ENCODE assay signal across 21 mouse cellular contexts in genomic region chr1:43169227-43169626, GRCm38 (mm10). TPM values are rescaled to one million over a fixed set of nuclear protein-coding genes. Genes with fewer than 3 reads are reported as not detected.
DNase-seq lines count a peak whose midpoint lies in the region; ATAC-seq and TF ChIP-seq lines count a peak whose summit lies in the region.
"Had no signal": no experiment of that assay in that cellular context is flagged by ENCODE, and none has a peak within 500 bp of the region (broad histone marks: within the 10 kb centered on the region; RNA-seq: fewer than 3 reads in every experiment).

No protein-coding gene starts in this region.

- intact Hi-C loops in left cerebral cortex, adult 2 months (cut with DNase I): no loop called here

- 85% methylated on average over 7 of the region's 7 CpGs for WGBS in heart, embryonic 10.5 days
- 86% methylated on average over 7 of the region's 7 CpGs for WGBS in heart, embryonic 12.5 days
- 84% methylated on average over 7 of the region's 7 CpGs for WGBS in hindbrain, embryonic 14.5 days

- 0 out of 2 replicates have a peak overlapping the region, but pooled peaks have one; percentile 42 for H3K27ac ChIP-seq in heart, embryonic 10.5 days
- no peak overlapping the region for H3K27ac ChIP-seq in heart, embryonic 12.5 days (ENCODE audit: poor library complexity, severe bottlenecking)
- H3K27ac ChIP-seq in left cerebral cortex, adult 2 months: peak overlapping the region; percentile 63; the same call in 1 of the 2 replicates
- H3K27ac ChIP-seq in hindbrain, embryonic 14.5 days: no peak overlapping the region
- H3K27ac ChIP-seq: gastrocnemius, adult 2 months; hindbrain, embryonic 15.5 days; midbrain, embryonic 12.5 days had no signal

- TF ChIP-seq CTCF in left cerebral cortex, adult 2 months (IDR thresholded peaks at IDR 0.05): no peak

- DNase-seq in heart, embryonic 10.5 days (ENCODE audit: low spot score): no peak
- DNase-seq in left cerebral cortex, adult 2 months (ENCODE audit: extremely low spot score in 1 of 2, low spot score in 2 of 2): no peak
- no peak for DNase-seq in left cerebral cortex, adult 8-10 months (ENCODE audit: low spot score in 2 of 2)
- DNase-seq in adipocyte (ENCODE audit: low spot score): peak; percentile 32
- DNase-seq in skeletal muscle tissue, adult 2 months (ENCODE audit: low read depth, low spot score): peak; percentile 39
- no peak for DNase-seq in hindbrain, embryonic 14.5 days (ENCODE audit: low spot score)
- DNase-seq in lung, postnatal 25 days (ENCODE audit: low spot score): no peak
- DNase-seq: adrenal gland, adult 8-10 months; cerebellum, adult 18-20 months; gastrocnemius, adult 2 months; heart, postnatal 10 days; kidney, postnatal 14 days; layer of hippocampus, adult 9-11 months; lung, adult 2 months; right cerebral cortex, postnatal 14 days; thymus, postnatal 25 days had no signal

- ATAC-seq in heart, embryonic 12.5 days (ENCODE audit: insufficient number of reproducible peaks, low FRiP score): no peak
- ATAC-seq in hindbrain, embryonic 14.5 days (ENCODE audit: low FRiP score): no peak
- ATAC-seq: forebrain, embryonic 16.5 days had no signal

- no peak overlapping the region for H3K4me3 ChIP-seq in heart, embryonic 10.5 days
- H3K4me3 ChIP-seq in heart, embryonic 12.5 days: no peak overlapping the region
- no peak overlapping the region for H3K4me3 ChIP-seq in left cerebral cortex, adult 2 months
- no peak overlapping the region for H3K4me3 ChIP-seq in hindbrain, embryonic 14.5 days (replicated peaks; ENCODE audit: low read length)
- H3K4me3 ChIP-seq: gastrocnemius, adult 2 months; hindbrain, embryonic 15.5 days; midbrain, embryonic 12.5 days had no signal

- no peak overlapping the region for H3K4me2 ChIP-seq in heart, embryonic 12.5 days
- H3K4me2 ChIP-seq in hindbrain, embryonic 14.5 days (replicated peaks): no peak overlapping the region
- H3K4me2 ChIP-seq: hindbrain, embryonic 15.5 days; liver, embryonic 11.5 days; midbrain, embryonic 12.5 days had no signal

- H3K36me3 ChIP-seq in heart, embryonic 10.5 days: peaks cover 2% of the 10 kb centered on the region; the same call in 1 of the 2 replicates
- peaks cover 6% of the 10 kb centered on the region; the same call in 1 of the 2 replicates for H3K36me3 ChIP-seq in heart, embryonic 12.5 days
- no peaks in the 10 kb centered on the region for H3K36me3 ChIP-seq in hindbrain, embryonic 14.5 days (replicated peaks; ENCODE audit: control insufficient read depth, insufficient read depth)
- H3K36me3 ChIP-seq: hindbrain, embryonic 15.5 days; midbrain, embryonic 12.5 days had no signal

- no peak overlapping the region for H3K9ac ChIP-seq in heart, embryonic 12.5 days
- H3K9ac ChIP-seq in hindbrain, embryonic 14.5 days: no peak overlapping the region
- H3K9ac ChIP-seq: hindbrain, embryonic 15.5 days; midbrain, embryonic 12.5 days had no signal

- H3K27me3 ChIP-seq in heart, embryonic 10.5 days (ENCODE audit: insufficient read depth, poor library complexity, severe bottlenecking): 0 out of 2 replicates have a peak, but pooled peaks cover 6% of the 10 kb centered on the region
- H3K27me3 ChIP-seq in heart, embryonic 12.5 days (replicated peaks): no peaks in the 10 kb centered on the region
- no peaks in the 10 kb centered on the region for H3K27me3 ChIP-seq in hindbrain, embryonic 14.5 days (ENCODE audit: control insufficient read depth, insufficient read depth, low read length)
- H3K27me3 ChIP-seq: hindbrain, embryonic 15.5 days; midbrain, embryonic 12.5 days had no signal

- H3K4me1 ChIP-seq in heart, embryonic 10.5 days: peaks cover 55% of the 10 kb centered on the region
- peaks cover 61% of the 10 kb centered on the region for H3K4me1 ChIP-seq in heart, embryonic 12.5 days (replicated peaks)
- no peaks in the 10 kb centered on the region for H3K4me1 ChIP-seq in hindbrain, embryonic 14.5 days (replicated peaks; ENCODE audit: control insufficient read depth, insufficient read depth, low read length)
- H3K4me1 ChIP-seq: hindbrain, embryonic 15.5 days; midbrain, embryonic 12.5 days had no signal

- no peaks in the 10 kb centered on the region for H3K9me3 ChIP-seq in heart, embryonic 10.5 days
- H3K9me3 ChIP-seq in heart, embryonic 12.5 days (replicated peaks): 0 out of 2 replicates have a peak, but pooled peaks cover 4% of the 10 kb centered on the region
- no peaks in the 10 kb centered on the region for H3K9me3 ChIP-seq in hindbrain, embryonic 14.5 days (ENCODE audit: control insufficient read depth, low read length)
- H3K9me3 ChIP-seq: hindbrain, embryonic 15.5 days; midbrain, embryonic 12.5 days had no signal

RNA-seq across cellular contexts. Expression of gene Fhl2, which starts 27.6 kb away (rescaled TPM):
- 112 and 178 TPM in 2 replicates for polyA plus RNA-seq in heart, embryonic 10.5 days (2016; fragmentation: Nextera tagmentation; extraction: Ambion mirVana)
- 203 and 205 TPM in 2 replicates for polyA plus RNA-seq in heart, embryonic 12.5 days (2016; fragmentation: Nextera tagmentation; extraction: Ambion mirVana)
- 10 to 100 TPM; 56.3 to 62.8 TPM for total RNA-seq in left cerebral cortex, adult 2 months (2021)
- total RNA-seq in left cerebral cortex, adult 8-10 months (2022): 10 to 100 TPM; 51.8 to 54.6 (median 52.9) TPM
- polyA plus RNA-seq in hindbrain, embryonic 14.5 days (2014; fragmentation: Nextera tagmentation; extraction: Ambion mirVana): 31.2 and 31.4 TPM in 2 replicates

Comparison
In these comparisons a context has a peak if more than half of its experiments do, and no peak if none do; other contexts are left out.
1. H3K27ac ChIP-seq: peak in heart, embryonic 10.5 days (single experiment) and left cerebral cortex, adult 2 months (single experiment); none in heart, embryonic 12.5 days (single experiment) and hindbrain, embryonic 14.5 days (single experiment).
2. DNase-seq: peak in adipocyte (single experiment) and skeletal muscle tissue, adult 2 months (single experiment); none in heart, embryonic 10.5 days (single experiment), left cerebral cortex, adult 2 months (0 of 2), left cerebral cortex, adult 8-10 months (0 of 2), hindbrain, embryonic 14.5 days (single experiment) and lung, postnatal 25 days (single experiment).